Mouse (Mus musculus) liver, postnatal 0 days (tissue): ENCODE measurements around the gene Mad2l1bp.

ENCODE experiments used
- CTCF ChIP-seq: sonication (generic); IDR thresholded peaks from 2 replicates; pipeline ENCODE4 v1.5.1; 2016; ENCODE audit warnings: antibody characterized with exemption, low read depth
- EP300 ChIP-seq: IDR thresholded peaks from 2 replicates; pipeline ENCODE4 v1.6.1; 2016; ENCODE audit warnings: antibody characterized with exemption, low read depth, mild to moderate bottlenecking

GRCm38 (mm10) chr17:46123953-46124700 lies 29.2 kb downstream of the Mad2l1bp start:
- TF ChIP-seq CTCF, result no peak
- TF ChIP-seq EP300, result no peak
